In the genomic region with DNA sequence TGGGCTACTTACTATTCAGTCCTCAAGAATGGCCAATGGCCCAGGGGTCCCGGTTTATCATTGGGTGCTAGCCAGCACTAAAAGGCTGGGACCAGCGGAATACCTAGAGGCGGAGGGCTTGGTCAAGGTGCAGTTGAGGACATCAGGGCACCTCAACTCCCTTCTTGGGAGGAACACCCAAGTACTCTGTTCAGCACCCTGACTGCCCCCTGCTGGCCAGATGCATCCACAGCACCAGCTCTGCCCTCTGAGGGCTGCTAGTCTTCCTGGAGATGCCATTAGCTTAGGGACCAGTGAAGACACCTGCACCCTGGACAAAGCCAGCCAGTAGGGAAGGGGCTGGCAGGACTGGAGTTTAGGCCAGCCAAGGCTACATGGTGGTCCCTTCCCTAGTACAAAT, we compare ENCODE assay signal across 8 mouse cellular contexts. TPM values are rescaled to one million over a fixed set of nuclear protein-coding genes. Genes with fewer than 3 reads are reported as not detected.
DNase-seq lines count a peak whose midpoint lies in the region; ATAC-seq lines count a peak whose summit lies in the region.

No protein-coding gene starts in this region.

- no peak overlapping the region for H3K9ac ChIP-seq in embryonic facial prominence, embryonic 13.5 days
- H3K9ac ChIP-seq in kidney, embryonic 15.5 days = no peak overlapping the region
- no peak overlapping the region for H3K9ac ChIP-seq in limb, embryonic 15.5 days
- H3K9ac ChIP-seq in neural tube, embryonic 13.5 days = peak overlapping the region; percentile 91; the same call in 1 of the 2 replicates

- peaks cover 38% of the 10 kb centered on the region for H3K4me1 ChIP-seq in embryonic facial prominence, embryonic 13.5 days
- peaks cover 40% of the 10 kb centered on the region for H3K4me1 ChIP-seq in kidney, embryonic 15.5 days
- H3K4me1 ChIP-seq in limb, embryonic 15.5 days = peaks cover 50% of the 10 kb centered on the region
- H3K4me1 ChIP-seq in neural tube, embryonic 13.5 days (replicated peaks) = peaks cover 45% of the 10 kb centered on the region

- H3K4me2 ChIP-seq in embryonic facial prominence, embryonic 13.5 days = peak overlapping the region; percentile 99
- H3K4me2 ChIP-seq in kidney, embryonic 15.5 days = peak overlapping the region; percentile 100
- H3K4me2 ChIP-seq in limb, embryonic 15.5 days = peak overlapping the region; percentile 99
- peak overlapping the region; percentile 99 for H3K4me2 ChIP-seq in neural tube, embryonic 13.5 days

- peak overlapping the region; percentile 74 for H3K4me3 ChIP-seq in embryonic facial prominence, embryonic 13.5 days
- peak overlapping the region; percentile 78 for H3K4me3 ChIP-seq in kidney, embryonic 15.5 days (replicated peaks)
- H3K4me3 ChIP-seq in limb, embryonic 15.5 days = peak overlapping the region; percentile 80
- peak overlapping the region; percentile 77 for H3K4me3 ChIP-seq in neural tube, embryonic 13.5 days

- WGBS in embryonic facial prominence, embryonic 13.5 days = 67% methylated on average over 3 of the region's 3 CpGs
- 69% methylated on average over 3 of the region's 3 CpGs for WGBS in kidney, embryonic 15.5 days
- WGBS in limb, embryonic 15.5 days = 67% methylated on average over 3 of the region's 3 CpGs
- 75% methylated on average over 3 of the region's 3 CpGs for WGBS in neural tube, embryonic 13.5 days

- no peak overlapping the region for H3K27ac ChIP-seq in embryonic facial prominence, embryonic 13.5 days
- H3K27ac ChIP-seq in kidney, embryonic 15.5 days = no peak overlapping the region
- H3K27ac ChIP-seq in limb, embryonic 15.5 days = no peak overlapping the region
- H3K27ac ChIP-seq in neural tube, embryonic 13.5 days (replicated peaks) = no peak overlapping the region

- no peaks in the 10 kb centered on the region for H3K9me3 ChIP-seq in embryonic facial prominence, embryonic 13.5 days
- no peaks in the 10 kb centered on the region for H3K9me3 ChIP-seq in kidney, embryonic 15.5 days (replicated peaks)
- H3K9me3 ChIP-seq in limb, embryonic 15.5 days = no peaks in the 10 kb centered on the region
- no peaks in the 10 kb centered on the region for H3K9me3 ChIP-seq in neural tube, embryonic 13.5 days

- peak; percentile 87 for DNase-seq in A20 (ENCODE audit: low read depth, low spot score)
- peak; percentile 63 for DNase-seq in adrenal gland, adult 8-10 months
- peak; percentile 56 for DNase-seq in heart, adult 8-10 months (ENCODE audit: low spot score)
- peak; percentile 63 for DNase-seq in testis, postnatal 14 days (ENCODE audit: low spot score)

- H3K27me3 ChIP-seq in embryonic facial prominence, embryonic 13.5 days = peaks cover 32% of the 10 kb centered on the region
- H3K27me3 ChIP-seq in kidney, embryonic 15.5 days = peaks cover 13% of the 10 kb centered on the region
- peaks cover 16% of the 10 kb centered on the region for H3K27me3 ChIP-seq in limb, embryonic 15.5 days
- peaks cover 38% of the 10 kb centered on the region for H3K27me3 ChIP-seq in neural tube, embryonic 13.5 days

- ATAC-seq in embryonic facial prominence, embryonic 13.5 days (ENCODE audit: insufficient number of reproducible peaks, insufficient read depth, low FRiP score, low TSS enrichment, low read depth) = no peak
- no peak for ATAC-seq in kidney, embryonic 15.5 days (replicated peaks; ENCODE audit: low FRiP score)
- no peak for ATAC-seq in limb, embryonic 15.5 days (ENCODE audit: insufficient number of reproducible peaks, low FRiP score, low TSS enrichment, low read depth)
- ATAC-seq in neural tube, embryonic 13.5 days (ENCODE audit: low read depth) = no peak

- no peaks in the 10 kb centered on the region for H3K36me3 ChIP-seq in embryonic facial prominence, embryonic 13.5 days
- no peaks in the 10 kb centered on the region for H3K36me3 ChIP-seq in kidney, embryonic 15.5 days
- H3K36me3 ChIP-seq in limb, embryonic 15.5 days = no peaks in the 10 kb centered on the region
- no peaks in the 10 kb centered on the region for H3K36me3 ChIP-seq in neural tube, embryonic 13.5 days

RNA-seq across cellular contexts. Expression of a gene that starts 1.9 kb away (rescaled TPM):
- 10 to 100 TPM in 3 of 4 experiments, 1 to 10 TPM in 1; 7.9 to 18.3 (median 12.5) TPM for total RNA-seq in adrenal gland, adult 8-10 months (2022)
- 13.1 and 14.8 TPM in 2 replicates for polyA plus RNA-seq in embryonic facial prominence, embryonic 13.5 days (2015; fragmentation: Nextera tagmentation; extraction: Ambion mirVana)
- total RNA-seq in heart, adult 8-10 months (2022) = 1 to 10 TPM; 5.0 to 9.4 (median 7.6) TPM
- polyA plus RNA-seq in kidney, embryonic 15.5 days (2015; fragmentation: Nextera tagmentation; extraction: Ambion mirVana) = 11.0 and 12.9 TPM in 2 replicates
- polyA plus RNA-seq in limb, embryonic 15.5 days (2015; fragmentation: Nextera tagmentation; extraction: Ambion mirVana) = 25.4 and 26.6 TPM in 2 replicates
- polyA plus RNA-seq in neural tube, embryonic 13.5 days (2015; fragmentation: Nextera tagmentation; extraction: Ambion mirVana) = 10.8 and 11.4 TPM in 2 replicates
